Mouse (Mus musculus): ENCODE data around the gene Limd1. TPM values are rescaled to one million over a fixed set of nuclear protein-coding genes. Genes with fewer than 3 reads are reported as not detected.
"Not testable (repeated sequence)": the region's sequence is repeated elsewhere in the genome, so short reads cannot be mapped to it uniquely, and the experiment has no call there.

The Limd1 gene
- 36.7 and 55.9 TPM in 2 replicates for polyA plus RNA-seq (2014; fragmentation: Nextera tagmentation; extraction: Ambion mirVana)

DNA sequence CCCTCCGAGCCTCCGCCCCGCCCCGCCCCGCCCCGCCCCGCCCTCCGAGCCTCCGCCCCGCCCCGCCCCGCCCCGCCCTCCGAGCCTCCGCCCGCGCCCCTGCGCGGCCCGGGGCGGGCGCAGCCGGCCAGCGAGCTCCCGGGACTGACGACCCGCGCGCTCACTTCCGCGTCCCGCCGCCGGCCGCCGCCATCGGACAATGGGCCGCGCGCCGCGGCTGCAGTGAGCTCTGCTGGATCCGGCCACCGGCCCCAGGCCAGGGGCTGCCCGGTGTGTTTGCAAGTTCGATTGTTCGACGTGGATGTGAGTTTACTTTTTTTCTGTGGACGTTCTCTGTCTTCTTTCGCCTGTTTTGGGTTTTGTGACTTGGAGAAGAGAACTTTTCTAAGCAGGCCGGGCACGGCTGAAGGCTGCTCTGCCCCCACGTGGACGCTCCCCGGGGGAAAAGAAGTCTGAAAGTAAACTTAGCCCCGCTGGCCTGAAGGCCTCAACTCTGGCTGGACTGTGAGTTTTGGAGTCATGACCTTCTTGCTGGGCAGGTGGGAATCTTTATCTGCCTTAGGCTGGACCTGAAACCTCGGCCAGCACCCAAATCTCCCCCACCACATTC, at the start of gene Limd1:
Gene Limd1 (plus strand): TSS at position 121 of the 610 bp plus-strand sequence.
- H3K36me3 ChIP-seq (ENCODE audit: control insufficient read depth, insufficient read depth, low read length): peaks cover 5% of the 10 kb centered on the region; the same call in 1 of the 2 replicates
- peak; percentile 92 for ATAC-seq (ENCODE audit: low FRiP score, low TSS enrichment)
- peak within 1 kb of the TSS; percentile 71 for H3K4me2 ChIP-seq (replicated peaks; ENCODE audit: low read depth, low read length)
- no peaks in the 10 kb centered on the region for H3K27me3 ChIP-seq (ENCODE audit: control insufficient read depth, insufficient read depth, low read length)
- H3K4me3 ChIP-seq (ENCODE audit: low read length): peak within 1 kb of the TSS; percentile 58
- H3K27ac ChIP-seq (ENCODE audit: low read depth, low read length): peak within 1 kb of the TSS; percentile 85
- H3K4me1 ChIP-seq (ENCODE audit: control insufficient read depth, insufficient read depth, low read length): peaks cover 34% of the 10 kb centered on the region
- H3K9me3 ChIP-seq (ENCODE audit: control insufficient read depth, low read length): no peaks in the 10 kb centered on the region
- WGBS: under 1% methylated on average over 24 of the region's 57 CpGs
- H3K9ac ChIP-seq (ENCODE audit: low read depth, low read length): peak within 1 kb of the TSS; percentile 76

DNA sequence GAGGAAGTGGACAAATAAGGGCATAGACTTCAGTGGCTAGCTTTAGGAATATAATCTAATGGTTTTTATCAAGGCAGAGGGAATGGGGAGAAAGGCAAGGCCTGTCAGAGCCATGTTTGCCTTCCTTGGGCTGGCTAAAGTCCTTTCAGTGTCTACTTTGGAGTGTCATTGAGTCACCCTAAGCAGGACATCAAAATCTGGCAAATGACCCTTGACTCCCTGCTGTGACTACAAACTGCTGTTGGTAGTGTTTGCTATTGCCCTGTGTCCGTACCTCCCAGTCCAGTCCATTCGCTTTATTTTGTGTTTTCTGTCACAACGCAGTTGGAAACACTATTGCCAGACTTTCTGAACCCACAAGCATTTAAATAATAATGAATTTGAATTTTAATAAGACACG, 48.6 kb upstream of the Limd1 start:
- Histone ChIP-seq H3K27ac (ENCODE audit: low read depth, low read length) (no peak overlapping the region), H3K36me3 (ENCODE audit: control insufficient read depth, insufficient read depth, low read length) (peaks cover 5% of the 10 kb centered on the region; the same call in 1 of the 2 replicates), H3K9me3 (ENCODE audit: control insufficient read depth, low read length) (no peaks in the 10 kb centered on the region), H3K4me1 (ENCODE audit: control insufficient read depth, insufficient read depth, low read length) (no peaks in the 10 kb centered on the region), H3K4me3 (ENCODE audit: low read length) (no peak overlapping the region), H3K4me2 (replicated peaks; ENCODE audit: low read depth, low read length) (no peak overlapping the region), H3K9ac (ENCODE audit: low read depth, low read length) (no peak overlapping the region), H3K27me3 (ENCODE audit: control insufficient read depth, insufficient read depth, low read length) (no peaks in the 10 kb centered on the region)
- ATAC-seq (ENCODE audit: low FRiP score, low TSS enrichment): no peak
- 91% methylated on average over 4 of the region's 4 CpGs for WGBS

DNA sequence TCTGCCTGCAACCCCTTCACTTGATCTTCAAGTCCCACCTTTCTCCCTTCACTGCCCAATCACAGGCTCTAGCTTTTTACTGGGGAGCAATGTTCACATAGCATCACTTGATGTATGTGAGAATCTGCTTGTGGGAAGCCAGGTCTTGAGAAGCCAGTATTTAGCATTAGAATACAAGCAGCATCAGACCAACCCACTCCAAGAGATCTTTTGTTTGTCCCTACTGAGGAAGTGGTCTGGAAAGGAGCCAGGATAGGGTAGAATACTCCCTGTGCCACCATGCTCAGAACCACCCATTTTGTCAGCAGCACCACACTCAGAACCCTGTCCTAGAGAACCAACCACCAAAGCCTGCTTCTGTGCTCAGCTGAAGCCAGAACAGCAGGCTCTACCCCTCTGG, 47.5 kb upstream of the Limd1 start:
- Histone ChIP-seq H3K4me3 (ENCODE audit: low read length) (no peak overlapping the region), H3K27ac (ENCODE audit: low read depth, low read length) (no peak overlapping the region), H3K4me2 (replicated peaks; ENCODE audit: low read depth, low read length) (no peak overlapping the region), H3K36me3 (ENCODE audit: control insufficient read depth, insufficient read depth, low read length) (peaks cover 8% of the 10 kb centered on the region; the same call in 1 of the 2 replicates), H3K9ac (ENCODE audit: low read depth, low read length) (no peak overlapping the region), H3K27me3 (ENCODE audit: control insufficient read depth, insufficient read depth, low read length) (no peaks in the 10 kb centered on the region), H3K4me1 (ENCODE audit: control insufficient read depth, insufficient read depth, low read length) (no peaks in the 10 kb centered on the region), H3K9me3 (ENCODE audit: control insufficient read depth, low read length) (no peaks in the 10 kb centered on the region)
- no peak for ATAC-seq (ENCODE audit: low FRiP score, low TSS enrichment)

DNA sequence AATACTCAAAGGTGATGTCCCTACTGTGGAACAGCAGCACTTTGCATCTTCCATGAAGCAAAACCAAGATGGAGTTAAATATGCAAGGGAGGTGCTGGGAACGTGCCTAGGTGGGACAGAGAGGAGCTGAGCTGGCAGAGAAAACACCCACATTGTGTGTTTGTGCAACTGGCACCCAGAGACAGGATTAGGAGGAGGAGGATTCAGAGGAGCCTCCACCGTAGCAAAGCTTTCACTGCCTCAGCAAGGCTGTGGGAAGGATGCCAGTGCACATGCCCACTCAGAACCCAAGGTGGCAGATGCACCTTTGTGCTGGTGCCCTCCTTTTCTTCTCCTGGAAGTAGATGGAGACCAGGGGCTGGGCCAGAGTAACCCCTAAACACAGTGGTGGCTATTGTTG, 40.3 kb upstream of the Limd1 start:
- Histone ChIP-seq H3K9ac (ENCODE audit: low read depth, low read length) (no peak overlapping the region), H3K9me3 (ENCODE audit: control insufficient read depth, low read length) (no peaks in the 10 kb centered on the region), H3K27me3 (ENCODE audit: control insufficient read depth, insufficient read depth, low read length) (no peaks in the 10 kb centered on the region), H3K4me1 (ENCODE audit: control insufficient read depth, insufficient read depth, low read length) (no peaks in the 10 kb centered on the region), H3K27ac (ENCODE audit: low read depth, low read length) (no peak overlapping the region), H3K4me3 (ENCODE audit: low read length) (no peak overlapping the region), H3K4me2 (replicated peaks; ENCODE audit: low read depth, low read length) (no peak overlapping the region), H3K36me3 (ENCODE audit: control insufficient read depth, insufficient read depth, low read length) (peaks cover 28% of the 10 kb centered on the region)
- no peak for ATAC-seq (ENCODE audit: low FRiP score, low TSS enrichment)
- WGBS: 87% methylated on average over 2 of the region's 2 CpGs

DNA sequence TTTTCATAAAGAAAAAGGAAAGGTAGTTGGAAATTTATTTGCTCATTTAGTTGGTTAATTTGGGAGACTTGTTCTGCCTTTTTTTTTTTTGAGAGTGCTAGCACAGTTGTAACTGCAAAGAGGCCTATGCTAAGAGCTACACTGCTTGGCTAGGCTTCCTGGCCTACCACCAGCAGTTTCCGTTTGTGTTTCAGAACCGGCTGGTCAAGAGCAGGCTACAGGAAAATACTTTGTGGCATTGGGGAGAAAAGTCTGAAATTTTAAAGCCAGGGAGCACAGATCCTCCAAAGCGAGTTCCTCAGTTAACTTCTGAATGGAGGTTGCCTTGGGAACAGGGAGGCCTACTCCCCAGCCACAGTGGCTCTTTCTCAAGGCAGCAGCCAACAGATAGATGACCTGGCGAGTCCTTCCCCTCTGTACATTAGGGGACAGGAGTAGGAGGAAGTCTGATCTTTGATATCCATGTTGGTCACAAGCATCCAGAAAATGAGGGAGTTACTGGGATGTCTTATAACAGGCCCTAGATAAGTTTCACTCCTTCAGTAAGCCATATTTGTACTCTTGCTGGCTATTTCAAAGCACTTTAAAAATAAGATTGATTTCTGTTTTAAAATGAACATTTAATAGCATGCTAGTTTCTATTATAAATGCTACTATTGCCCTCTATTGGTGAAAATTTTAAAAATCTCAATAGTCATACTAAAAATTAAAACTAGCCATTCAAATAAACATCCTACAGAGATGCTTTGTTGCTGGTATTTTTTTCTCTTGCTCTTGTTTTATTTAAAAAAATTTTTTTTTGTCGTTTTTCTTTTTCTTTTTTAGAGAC, 38.1 kb upstream of the Limd1 start:
- Histone ChIP-seq H3K4me1 (ENCODE audit: control insufficient read depth, insufficient read depth, low read length) (no peaks in the 10 kb centered on the region), H3K27ac (ENCODE audit: low read depth, low read length) (no peak overlapping the region), H3K9me3 (ENCODE audit: control insufficient read depth, low read length) (no peaks in the 10 kb centered on the region), H3K4me2 (replicated peaks; ENCODE audit: low read depth, low read length) (no peak overlapping the region), H3K4me3 (ENCODE audit: low read length) (no peak overlapping the region), H3K27me3 (ENCODE audit: control insufficient read depth, insufficient read depth, low read length) (no peaks in the 10 kb centered on the region), H3K9ac (ENCODE audit: low read depth, low read length) (no peak overlapping the region), H3K36me3 (ENCODE audit: control insufficient read depth, insufficient read depth, low read length) (peaks cover 23% of the 10 kb centered on the region)
- no peak for ATAC-seq (ENCODE audit: low FRiP score, low TSS enrichment)
- WGBS: 73% methylated on average over 5 of the region's 5 CpGs

DNA sequence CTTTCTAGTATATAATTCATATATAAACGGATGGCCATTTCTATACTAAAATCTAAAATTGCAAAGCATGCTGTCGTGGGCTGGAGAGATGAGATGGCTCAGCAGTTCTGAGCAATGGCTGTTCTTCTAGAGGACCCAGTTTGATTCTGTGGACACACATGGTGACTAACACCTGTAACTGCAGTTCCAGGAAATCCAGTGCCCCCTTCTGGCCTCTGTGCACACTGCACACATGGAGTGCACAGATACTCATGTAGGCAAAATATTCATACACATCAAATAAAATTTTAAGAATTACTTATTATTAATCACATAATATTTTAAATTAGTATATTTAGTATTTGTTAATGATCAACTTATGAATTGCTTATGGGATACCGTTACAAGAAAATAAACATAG, 31.4 kb upstream of the Limd1 start:
- not testable (repeated sequence) for ATAC-seq (ENCODE audit: low FRiP score, low TSS enrichment); H3K27ac ChIP-seq (ENCODE audit: low read depth, low read length); H3K9me3 ChIP-seq (ENCODE audit: control insufficient read depth, low read length); H3K4me2 ChIP-seq (replicated peaks; ENCODE audit: low read depth, low read length); H3K9ac ChIP-seq (ENCODE audit: low read depth, low read length); H3K4me3 ChIP-seq (ENCODE audit: low read length); H3K36me3 ChIP-seq (ENCODE audit: control insufficient read depth, insufficient read depth, low read length); H3K4me1 ChIP-seq (ENCODE audit: control insufficient read depth, insufficient read depth, low read length); H3K27me3 ChIP-seq (ENCODE audit: control insufficient read depth, insufficient read depth, low read length)
- 98% methylated on average over 2 of the region's 3 CpGs for WGBS

DNA sequence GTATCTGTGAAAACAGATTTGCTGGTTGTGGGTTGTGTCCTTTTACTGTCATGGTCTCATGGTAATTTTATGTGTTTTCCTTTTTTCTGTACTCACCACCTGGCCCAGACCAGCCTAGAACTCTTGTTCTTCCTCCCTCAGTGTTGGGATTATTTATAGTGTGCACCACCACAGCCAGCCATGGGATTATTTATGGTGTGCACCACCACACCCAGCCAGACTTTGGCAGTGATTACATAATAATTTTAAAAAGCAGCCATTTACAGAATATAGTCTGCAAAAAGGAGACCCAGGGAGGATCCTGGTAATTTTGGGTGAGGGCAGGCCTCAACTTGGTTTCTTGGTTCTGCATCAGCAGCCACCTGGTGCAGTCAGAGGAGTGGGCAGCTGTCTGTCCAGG, 29.9 kb upstream of the Limd1 start:
- no peak for ATAC-seq (ENCODE audit: low FRiP score, low TSS enrichment)
- Histone ChIP-seq H3K4me2 (replicated peaks; ENCODE audit: low read depth, low read length) (no peak overlapping the region), H3K4me1 (ENCODE audit: control insufficient read depth, insufficient read depth, low read length) (no peaks in the 10 kb centered on the region), H3K36me3 (ENCODE audit: control insufficient read depth, insufficient read depth, low read length) (0 out of 2 replicates have a peak, but pooled peaks cover 6% of the 10 kb centered on the region), H3K9ac (ENCODE audit: low read depth, low read length) (no peak overlapping the region), H3K4me3 (ENCODE audit: low read length) (no peak overlapping the region), H3K9me3 (ENCODE audit: control insufficient read depth, low read length) (no peaks in the 10 kb centered on the region), H3K27me3 (ENCODE audit: control insufficient read depth, insufficient read depth, low read length) (no peaks in the 10 kb centered on the region), H3K27ac (ENCODE audit: low read depth, low read length) (no peak overlapping the region)

DNA sequence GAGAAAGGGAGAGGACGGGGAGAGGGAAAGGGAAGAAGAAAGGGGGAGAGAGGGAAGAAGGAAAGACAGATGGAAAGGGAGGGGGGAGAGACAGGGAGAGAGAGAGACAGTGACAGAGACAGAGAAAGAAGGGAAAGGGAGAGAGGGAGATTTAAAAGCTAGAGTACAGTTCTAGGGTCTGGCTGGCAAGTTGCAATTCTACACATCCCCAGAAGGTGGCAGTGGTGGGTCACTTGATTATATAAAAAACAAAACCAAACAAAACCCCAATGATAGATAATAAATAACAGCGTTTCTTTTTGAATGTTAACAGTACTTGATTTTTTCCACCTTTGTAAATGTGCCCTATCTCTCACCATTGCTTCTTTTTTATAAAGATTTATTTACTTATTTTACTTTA, 28.3 kb upstream of the Limd1 start:
- no peak overlapping the region for H3K4me3 ChIP-seq (ENCODE audit: low read length)
- H3K36me3 ChIP-seq (ENCODE audit: control insufficient read depth, insufficient read depth, low read length): 0 out of 2 replicates have a peak, but pooled peaks cover 6% of the 10 kb centered on the region
- no peaks in the 10 kb centered on the region for H3K9me3 ChIP-seq (ENCODE audit: control insufficient read depth, low read length)
- WGBS: 49% methylated on average over 2 of the region's 2 CpGs
- H3K4me1 ChIP-seq (ENCODE audit: control insufficient read depth, insufficient read depth, low read length): no peaks in the 10 kb centered on the region
- H3K27me3 ChIP-seq (ENCODE audit: control insufficient read depth, insufficient read depth, low read length): no peaks in the 10 kb centered on the region
- H3K4me2 ChIP-seq (replicated peaks; ENCODE audit: low read depth, low read length): no peak overlapping the region
- H3K9ac ChIP-seq (ENCODE audit: low read depth, low read length): no peak overlapping the region
- ATAC-seq (ENCODE audit: low FRiP score, low TSS enrichment): no peak
- H3K27ac ChIP-seq (ENCODE audit: low read depth, low read length): no peak overlapping the region

DNA sequence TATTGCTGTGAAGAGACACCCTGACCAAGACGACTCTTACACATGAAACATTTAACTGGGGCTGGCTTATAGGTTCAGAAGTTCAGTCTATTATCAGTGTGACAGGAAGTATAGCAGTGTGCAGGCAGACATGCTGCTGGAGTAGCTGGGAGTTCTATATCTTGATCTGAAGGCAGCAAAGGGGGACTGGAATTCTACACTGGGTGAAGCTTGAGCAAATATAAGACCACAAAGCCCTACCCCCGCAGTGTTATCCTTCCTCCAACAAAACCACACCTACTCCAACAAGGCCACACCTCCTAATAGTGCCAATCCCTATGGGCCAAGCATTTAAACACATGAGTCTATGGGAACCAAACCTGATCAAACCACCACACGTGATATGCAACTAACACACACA, 26.7 kb upstream of the Limd1 start:
- H3K4me2 ChIP-seq (replicated peaks; ENCODE audit: low read depth, low read length): no peak overlapping the region
- ATAC-seq (ENCODE audit: low FRiP score, low TSS enrichment): no peak
- 0 out of 2 replicates have a peak, but pooled peaks cover 6% of the 10 kb centered on the region for H3K36me3 ChIP-seq (ENCODE audit: control insufficient read depth, insufficient read depth, low read length)
- H3K9ac ChIP-seq (ENCODE audit: low read depth, low read length): no peak overlapping the region
- H3K27me3 ChIP-seq (ENCODE audit: control insufficient read depth, insufficient read depth, low read length): no peaks in the 10 kb centered on the region
- H3K27ac ChIP-seq (ENCODE audit: low read depth, low read length): no peak overlapping the region
- 73% methylated on average over 3 of the region's 3 CpGs for WGBS
- H3K4me3 ChIP-seq (ENCODE audit: low read length): no peak overlapping the region
- no peaks in the 10 kb centered on the region for H3K9me3 ChIP-seq (ENCODE audit: control insufficient read depth, low read length)
- 0 out of 2 replicates have a peak, but pooled peaks cover 4% of the 10 kb centered on the region for H3K4me1 ChIP-seq (ENCODE audit: control insufficient read depth, insufficient read depth, low read length)
